Mouse (Mus musculus): Measurements from ENCODE around the gene Gmeb1. TPM values are rescaled to one million over a fixed set of nuclear protein-coding genes. Genes with fewer than 3 reads are reported as not detected.
"Not testable (repeated sequence)": the region's sequence is repeated elsewhere in the genome, so short reads cannot be mapped to it uniquely, and the experiment has no call there.

Gene Gmeb1
- 10.9 and 19.6 TPM in 2 replicates for polyA plus RNA-seq (2011; ENCODE audit: insufficient read depth, insufficient read length, low replicate concordance, missing spikeins)

- TF ChIP-seq CTCF (IDR thresholded peaks at IDR 0.05; ENCODE audit: control insufficient read depth, insufficient read depth, low read length): no peak
- peak; percentile 79; the same call in 1 of the 2 replicates for TF ChIP-seq POLR2A (IDR thresholded peaks at IDR 0.05; ENCODE audit: borderline replicate concordance, control insufficient read depth, low read depth, low read length)
- Histone ChIP-seq H3K4me1 (ENCODE audit: control insufficient read depth, insufficient read depth, low read length) (peaks cover 1% of the 10 kb centered on the region; the same call in 1 of the 2 replicates), H3K27ac (ENCODE audit: control insufficient read depth, insufficient read depth, low read depth, low read length, poor library complexity) (peak within 1 kb of the TSS; percentile 94), H3K4me3 (replicated peaks; ENCODE audit: control insufficient read depth, low read depth, low read length) (peak within 1 kb of the TSS; percentile 88)
- WGBS: 5% methylated on average over 45 of the region's 49 CpGs
Observed at GRCm38 (mm10) chr4:132261514-132262357, at the start of gene Gmeb1. Gmeb1 (minus strand) TSS chr4:132261602.

DNA sequence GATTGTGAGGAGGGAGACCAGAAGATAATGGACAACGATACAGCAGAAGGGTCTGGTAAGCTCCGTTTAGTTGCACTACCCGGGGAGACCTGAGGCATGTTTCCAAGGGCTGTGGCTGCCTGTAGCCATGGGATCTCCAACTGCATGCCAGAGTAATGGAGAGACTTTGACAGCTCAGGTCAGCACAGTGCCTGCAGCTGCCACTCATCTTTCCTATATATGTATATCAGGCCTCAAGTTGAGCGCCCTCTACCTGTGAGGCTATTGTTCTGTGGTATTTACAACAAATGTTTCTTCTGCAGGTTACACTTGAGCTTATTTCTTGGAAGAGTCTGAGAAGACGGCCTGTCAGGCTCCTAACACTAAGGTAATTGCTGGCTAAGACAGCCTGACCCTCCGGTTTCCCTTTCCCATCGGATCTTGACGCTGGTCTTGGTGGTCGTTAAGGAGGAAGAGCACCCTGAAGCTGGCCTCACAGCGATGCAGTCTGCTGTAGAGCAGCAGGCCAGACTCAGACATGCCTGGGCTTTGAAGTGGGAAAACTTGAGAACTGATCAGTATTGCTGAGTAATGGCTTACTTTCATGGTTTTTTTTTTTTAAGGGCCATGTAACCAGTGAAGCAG lies 48.6 kb upstream of the Gmeb1 start:
- Histone ChIP-seq H3K4me1 (ENCODE audit: control insufficient read depth, insufficient read depth, low read length) (peaks cover 2% of the 10 kb centered on the region), H3K27ac (ENCODE audit: control insufficient read depth, insufficient read depth, low read depth, low read length, poor library complexity) (no peak overlapping the region), H3K4me3 (replicated peaks; ENCODE audit: control insufficient read depth, low read depth, low read length) (peak overlapping the region; percentile 44)
- 14% methylated on average over 10 of the region's 10 CpGs for WGBS
- TF ChIP-seq POLR2A (IDR thresholded peaks at IDR 0.05; ENCODE audit: borderline replicate concordance, control insufficient read depth, low read depth, low read length) (no peak), CTCF (IDR thresholded peaks at IDR 0.05; ENCODE audit: control insufficient read depth, insufficient read depth, low read length) (peak; percentile 29; the same call in 1 of the 2 replicates)

GRCm38 (mm10) chr4:132309140-132309848 lies 47.9 kb upstream of the Gmeb1 start:
- WGBS: under 1% methylated on average over 15 of the region's 15 CpGs
- peak overlapping the region; percentile 57; the same call in 1 of the 2 replicates for H3K27ac ChIP-seq (ENCODE audit: control insufficient read depth, insufficient read depth, low read depth, low read length, poor library complexity)

DNA sequence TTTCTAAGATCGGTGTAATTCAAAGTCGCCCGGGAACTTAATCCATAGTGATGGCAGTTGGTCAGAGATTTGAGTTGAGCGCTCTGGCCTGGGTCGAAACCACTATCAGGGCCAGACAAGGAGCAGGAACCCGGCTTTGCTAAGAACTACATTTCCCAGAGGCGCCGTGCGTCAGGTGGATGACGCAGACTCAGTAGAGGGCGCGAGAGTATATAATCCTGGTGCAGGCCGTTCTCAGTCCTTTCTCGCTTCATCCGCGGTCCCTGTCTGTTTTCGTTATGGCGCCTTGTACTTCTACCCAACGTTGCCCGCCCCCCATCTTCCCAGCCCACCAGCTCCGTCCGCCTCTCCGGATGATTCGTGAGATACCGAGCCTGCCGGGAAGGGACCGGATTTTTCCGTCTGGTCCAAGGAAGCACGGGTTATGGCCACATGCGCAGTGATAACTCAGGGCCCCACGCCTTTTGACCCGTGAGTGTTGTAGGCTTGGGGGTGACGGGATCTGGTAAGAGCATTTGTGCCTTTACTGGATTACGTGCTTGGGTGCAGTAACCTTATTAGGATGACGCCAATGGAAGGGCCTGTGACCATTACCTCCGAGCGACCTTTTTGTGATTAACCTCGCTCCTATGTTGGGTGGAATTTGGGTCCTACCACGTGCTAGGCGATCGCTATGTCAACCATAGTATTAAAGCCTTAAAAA lies 47.2 kb upstream of the Gmeb1 start:
- TF ChIP-seq POLR2A (IDR thresholded peaks at IDR 0.05; ENCODE audit: borderline replicate concordance, control insufficient read depth, low read depth, low read length) (peak; percentile 84), CTCF (IDR thresholded peaks at IDR 0.05; ENCODE audit: control insufficient read depth, insufficient read depth, low read length) (no peak)
- peak overlapping the region; percentile 93 for H3K4me3 ChIP-seq (replicated peaks; ENCODE audit: control insufficient read depth, low read depth, low read length)

More at GRCm38 (mm10) chr4:132309140-132309848, 47.9 kb upstream of the Gmeb1 start:
- TF ChIP-seq POLR2A (IDR thresholded peaks at IDR 0.05; ENCODE audit: borderline replicate concordance, control insufficient read depth, low read depth, low read length): no peak
- no peak for TF ChIP-seq CTCF (IDR thresholded peaks at IDR 0.05; ENCODE audit: control insufficient read depth, insufficient read depth, low read length)
- Histone ChIP-seq H3K4me3 (replicated peaks; ENCODE audit: control insufficient read depth, low read depth, low read length) (peak overlapping the region; percentile 93), H3K4me1 (ENCODE audit: control insufficient read depth, insufficient read depth, low read length) (peaks cover 2% of the 10 kb centered on the region)

GRCm38 (mm10) chr4:132306004-132306403 lies 44.6 kb upstream of the Gmeb1 start:
- TF ChIP-seq POLR2A (IDR thresholded peaks at IDR 0.05; ENCODE audit: borderline replicate concordance, control insufficient read depth, low read depth, low read length): no peak
- TF ChIP-seq CTCF (IDR thresholded peaks at IDR 0.05; ENCODE audit: control insufficient read depth, insufficient read depth, low read length): no peak
- Histone ChIP-seq H3K4me3 (replicated peaks; ENCODE audit: control insufficient read depth, low read depth, low read length) (no peak overlapping the region), H3K27ac (ENCODE audit: control insufficient read depth, insufficient read depth, low read depth, low read length, poor library complexity) (no peak overlapping the region), H3K4me1 (ENCODE audit: control insufficient read depth, insufficient read depth, low read length) (peaks cover 2% of the 10 kb centered on the region)
- 14% methylated on average over 6 of the region's 6 CpGs for WGBS

More for the DNA sequence above, 47.2 kb upstream of the Gmeb1 start:
- peak overlapping the region; percentile 82 for H3K27ac ChIP-seq (ENCODE audit: control insufficient read depth, insufficient read depth, low read depth, low read length, poor library complexity)
- peaks cover 2% of the 10 kb centered on the region for H3K4me1 ChIP-seq (ENCODE audit: control insufficient read depth, insufficient read depth, low read length)
- under 1% methylated on average over 41 of the region's 41 CpGs for WGBS

DNA sequence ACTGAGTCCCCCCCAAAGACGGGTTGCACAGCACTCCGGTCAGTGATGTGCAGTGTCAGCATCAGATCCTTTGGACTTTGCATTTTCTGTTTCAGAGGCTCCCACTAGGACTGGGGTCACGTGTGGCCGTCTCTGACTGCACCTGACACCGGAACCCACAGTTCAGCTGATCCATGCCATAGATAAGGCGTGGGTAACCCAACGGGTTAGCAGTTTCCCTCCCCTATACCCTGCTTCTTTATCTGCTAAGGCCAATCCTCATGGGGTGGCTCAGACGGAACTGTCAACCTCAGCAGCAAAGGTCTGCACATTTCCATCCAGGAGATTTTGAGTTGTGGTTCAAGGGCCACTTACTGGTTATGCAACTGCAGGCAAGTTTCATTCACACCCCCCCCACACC lies 43.9 kb upstream of the Gmeb1 start:
- TF ChIP-seq CTCF (IDR thresholded peaks at IDR 0.05; ENCODE audit: control insufficient read depth, insufficient read depth, low read length) (no peak), POLR2A (IDR thresholded peaks at IDR 0.05; ENCODE audit: borderline replicate concordance, control insufficient read depth, low read depth, low read length) (no peak)
- Histone ChIP-seq H3K27ac (ENCODE audit: control insufficient read depth, insufficient read depth, low read depth, low read length, poor library complexity) (no peak overlapping the region), H3K4me1 (ENCODE audit: control insufficient read depth, insufficient read depth, low read length) (peaks cover 2% of the 10 kb centered on the region), H3K4me3 (replicated peaks; ENCODE audit: control insufficient read depth, low read depth, low read length) (no peak overlapping the region)
- WGBS: 26% methylated on average over 8 of the region's 8 CpGs

DNA sequence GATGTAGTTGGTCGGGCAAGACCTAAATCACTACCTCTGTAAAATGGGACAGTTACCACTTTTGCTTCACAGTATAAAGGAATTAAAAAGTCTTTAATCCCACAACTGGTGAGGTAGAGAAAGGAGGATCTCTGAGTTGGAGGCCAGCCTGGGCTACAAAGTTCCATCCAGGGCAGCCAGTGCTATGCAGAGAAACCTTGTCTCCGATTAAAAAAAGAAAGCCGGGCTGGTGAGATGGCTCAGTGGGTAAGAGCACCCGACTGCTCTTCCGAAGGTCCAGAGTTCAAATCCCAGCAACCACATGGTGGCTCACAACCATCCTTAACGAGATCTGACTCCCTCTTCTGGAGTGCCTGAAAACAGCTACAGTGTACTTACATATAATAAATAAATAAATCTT lies 42.1 kb upstream of the Gmeb1 start:
- not testable (repeated sequence) for H3K4me1 ChIP-seq (ENCODE audit: control insufficient read depth, insufficient read depth, low read length); H3K27ac ChIP-seq (ENCODE audit: control insufficient read depth, insufficient read depth, low read depth, low read length, poor library complexity)
- H3K4me3 ChIP-seq (replicated peaks; ENCODE audit: control insufficient read depth, low read depth, low read length): peak overlapping the region; percentile 11
- 55% methylated on average over 6 of the region's 6 CpGs for WGBS

Data from bone marrow, adult 2 months (tissue).